Mouse (Mus musculus) limb, embryonic 12.5 days (tissue): ENCODE measurements around the gene Ly6g6f. TPM values are rescaled to one million over a fixed set of nuclear protein-coding genes. Genes with fewer than 3 reads are reported as not detected.

Experiments used
- ATAC-seq: fragments of 200-750 bp; cut with Nextera tagmentation; 2 replicates; pipeline ENCODE4 v1.8.0; 2017; ENCODE audit warnings: low read depth, moderate TSS enrichment; ENCODE audit not compliant: insufficient number of reproducible peaks, insufficient read depth, low FRiP score, low TSS enrichment
- H3K27ac ChIP-seq: fragments of 300-500 bp; sonication (generic); 2 replicates; pipeline ENCODE4 v1.5.1; 2016; ENCODE audit warnings: mild to moderate bottlenecking, moderate library complexity
- H3K27me3 ChIP-seq: fragments of 300-500 bp; sonication (generic); 2 replicates; pipeline ENCODE4 v1.6.1; 2016; ENCODE audit warnings: mild to moderate bottlenecking, moderate library complexity
- H3K36me3 ChIP-seq: fragments of 300-500 bp; sonication (generic); 2 replicates; pipeline ENCODE4 v1.6.1; 2016; ENCODE audit warnings: mild to moderate bottlenecking, moderate library complexity
- H3K4me1 ChIP-seq: fragments of 300-500 bp; sonication (generic); replicated peaks from 2 replicates; pipeline ENCODE4 v1.6.1; 2016
- H3K4me2 ChIP-seq: fragments of 300-500 bp; sonication (generic); 2 replicates; pipeline ENCODE4 v1.6.1; 2016; ENCODE audit warnings: mild to moderate bottlenecking, moderate library complexity
- H3K4me3 ChIP-seq: fragments of 300-500 bp; sonication (generic); replicated peaks from 2 replicates; pipeline ENCODE4 v1.5.1; 2016; ENCODE audit warnings: mild to moderate bottlenecking
- H3K9ac ChIP-seq: fragments of 300-500 bp; sonication (generic); replicated peaks from 2 replicates; pipeline ENCODE4 v1.6.1; 2016; ENCODE audit warnings: mild to moderate bottlenecking, moderate library complexity
- H3K9me3 ChIP-seq: fragments of 300-500 bp; sonication (generic); 2 replicates; pipeline ENCODE4 v1.6.1; 2016; ENCODE audit warnings: mild to moderate bottlenecking, moderate library complexity
- WGBS: fragments of 180-500 bp; shearing (Covaris S2); methylation state at CpG from one replicate; pipeline ENCODE4 v1.1.7; 2016; 5-methylcytosine and 5-hydroxymethylcytosine counted together
- polyA plus RNA-seq: library from polyadenylated mRNA; unstranded; fragments of >200 nt; fragmentation: Nextera tagmentation; extraction: Ambion mirVana; gene quantifications from 2 replicates; pipeline ENCODE4 v1.2.1, GENCODE M21; 2016

Gene Ly6g6f
- polyA plus RNA-seq, 1 experiment from 2014 or later, result 0.66 TPM

DNA sequence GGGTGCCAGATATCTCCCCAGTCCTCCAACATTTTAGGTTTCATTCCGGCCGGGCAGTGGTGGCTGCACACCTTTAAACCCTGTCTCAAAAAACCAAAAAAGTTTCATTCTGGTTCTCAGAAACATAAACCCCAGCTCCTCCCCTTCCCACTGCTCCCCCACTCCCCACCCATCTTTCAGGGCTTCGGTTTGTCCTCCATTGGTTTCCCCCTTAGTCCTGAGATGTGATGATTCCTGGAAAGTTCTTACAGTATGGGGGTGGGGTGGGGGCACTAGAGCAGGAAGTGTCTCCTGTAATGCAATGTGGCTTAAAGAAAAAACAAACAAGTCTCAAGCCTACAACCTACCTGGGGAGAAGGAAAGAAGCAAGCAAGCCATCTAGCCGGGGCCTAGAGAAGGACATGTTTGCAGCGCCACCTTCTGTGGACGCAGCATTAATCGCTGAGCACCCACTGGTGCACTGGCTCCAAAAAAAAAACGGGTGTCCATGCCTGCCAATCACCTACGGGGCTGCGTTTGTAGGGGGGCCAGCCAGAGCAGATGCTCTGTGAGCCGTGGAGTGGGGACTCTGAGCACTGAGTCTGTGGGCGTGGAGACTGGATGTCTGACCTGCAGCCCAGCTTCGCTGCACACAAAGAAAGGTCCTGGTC lies 20.5 kb upstream of the Ly6g6f start:
- Histone ChIP-seq H3K4me2 (peak overlapping the region; percentile 17), H3K4me1 (peaks cover 6% of the 10 kb centered on the region; the same call in 1 of the 2 replicates), H3K4me3 (no peak overlapping the region; the same call in 1 of the 2 replicates), H3K9ac (peak overlapping the region; percentile 45; the same call in 1 of the 2 replicates), H3K27ac (no peak overlapping the region), H3K27me3 (no peaks in the 10 kb centered on the region), H3K36me3 (peaks cover 34% of the 10 kb centered on the region), H3K9me3 (no peaks in the 10 kb centered on the region)
- no peak for ATAC-seq
- WGBS, result 35% methylated on average over 13 of the region's 13 CpGs

DNA sequence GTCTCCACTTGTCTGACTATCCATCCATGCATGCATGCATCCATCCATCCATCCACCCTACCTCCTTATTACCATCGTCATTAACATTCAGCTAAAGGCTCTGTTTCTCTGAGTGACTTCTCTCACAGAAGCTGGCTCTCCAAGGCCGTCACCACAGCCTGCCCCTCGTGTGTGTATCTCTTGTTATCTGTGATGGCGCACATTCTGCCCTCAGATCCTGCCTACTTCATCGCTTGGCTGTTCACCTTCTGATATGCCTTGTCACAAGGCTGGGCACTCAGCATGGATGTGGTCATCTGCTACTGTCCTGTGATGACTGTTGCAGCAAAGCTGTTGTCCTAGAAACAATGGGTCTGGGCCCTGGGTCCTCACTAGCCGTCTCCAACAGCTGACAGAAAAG lies 19.3 kb upstream of the Ly6g6f start:
- no peaks in the 10 kb centered on the region for H3K9me3 ChIP-seq
- H3K4me3 ChIP-seq, result no peak overlapping the region
- peaks cover 6% of the 10 kb centered on the region; the same call in 1 of the 2 replicates for H3K4me1 ChIP-seq
- no peak overlapping the region for H3K4me2 ChIP-seq
- 83% methylated on average over 6 of the region's 6 CpGs for WGBS
- H3K9ac ChIP-seq, result no peak overlapping the region
- no peak overlapping the region for H3K27ac ChIP-seq
- no peak for ATAC-seq
- no peaks in the 10 kb centered on the region for H3K27me3 ChIP-seq
- H3K36me3 ChIP-seq, result peaks cover 45% of the 10 kb centered on the region

DNA sequence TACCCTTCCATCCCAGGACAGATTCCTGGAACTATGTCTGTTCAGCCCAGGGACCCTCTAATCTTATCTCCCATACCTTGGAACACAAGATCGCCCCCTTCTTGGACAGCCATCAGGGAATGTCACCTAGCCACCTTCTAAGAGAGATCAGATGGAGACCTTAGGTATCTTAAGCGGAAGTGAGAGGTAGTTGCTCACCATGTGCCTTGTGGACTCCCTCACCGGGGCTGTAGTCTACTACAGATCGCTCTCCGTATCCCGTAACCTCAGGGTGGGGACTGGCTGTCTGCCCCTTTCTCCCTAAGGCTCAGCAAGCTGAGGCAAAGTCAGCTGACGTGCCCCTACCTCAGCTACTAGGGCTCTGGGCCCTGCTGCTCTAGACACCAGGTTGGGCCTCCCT lies 18.7 kb upstream of the Ly6g6f start:
- H3K36me3 ChIP-seq, result peaks cover 52% of the 10 kb centered on the region
- 85% methylated on average over 7 of the region's 7 CpGs for WGBS

DNA sequence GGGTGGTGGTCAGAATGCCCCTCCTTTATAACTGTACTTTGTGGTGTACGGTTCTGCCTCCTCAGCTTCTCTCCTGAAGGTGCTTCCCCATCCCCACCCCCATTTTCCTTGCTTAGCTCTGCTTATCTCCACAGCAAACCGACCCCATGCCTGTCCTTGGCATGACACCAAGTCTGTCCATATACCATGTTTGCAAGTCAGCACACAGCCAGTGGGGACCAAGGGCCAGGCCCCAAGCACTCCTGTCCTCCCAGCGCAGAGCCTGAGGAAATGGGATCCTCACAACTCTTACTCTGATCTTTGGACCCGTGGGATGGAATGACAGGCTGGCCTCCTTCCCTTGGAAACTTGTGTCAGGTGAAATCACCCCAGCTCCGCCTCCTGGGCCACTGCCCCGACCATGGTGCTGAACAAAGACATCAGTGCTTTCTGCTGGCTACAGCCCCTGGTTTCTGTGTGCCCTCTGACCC lies 17.8 kb upstream of the Ly6g6f start:
- Histone ChIP-seq H3K9ac (no peak overlapping the region), H3K4me3 (no peak overlapping the region), H3K9me3 (no peaks in the 10 kb centered on the region), H3K27ac (no peak overlapping the region), H3K4me1 (peaks cover 6% of the 10 kb centered on the region; the same call in 1 of the 2 replicates), H3K27me3 (no peaks in the 10 kb centered on the region), H3K4me2 (no peak overlapping the region), H3K36me3 (peaks cover 60% of the 10 kb centered on the region)
- no peak for ATAC-seq
- WGBS, result 71% methylated on average over 6 of the region's 6 CpGs

More for the DNA sequence above, 18.7 kb upstream of the Ly6g6f start:
- H3K4me2 ChIP-seq, result no peak overlapping the region
- H3K27ac ChIP-seq, result no peak overlapping the region
- no peak overlapping the region for H3K9ac ChIP-seq
- H3K4me3 ChIP-seq, result no peak overlapping the region
- ATAC-seq, result no peak
- H3K4me1 ChIP-seq, result peaks cover 6% of the 10 kb centered on the region; the same call in 1 of the 2 replicates
- H3K27me3 ChIP-seq, result no peaks in the 10 kb centered on the region
- no peaks in the 10 kb centered on the region for H3K9me3 ChIP-seq

DNA sequence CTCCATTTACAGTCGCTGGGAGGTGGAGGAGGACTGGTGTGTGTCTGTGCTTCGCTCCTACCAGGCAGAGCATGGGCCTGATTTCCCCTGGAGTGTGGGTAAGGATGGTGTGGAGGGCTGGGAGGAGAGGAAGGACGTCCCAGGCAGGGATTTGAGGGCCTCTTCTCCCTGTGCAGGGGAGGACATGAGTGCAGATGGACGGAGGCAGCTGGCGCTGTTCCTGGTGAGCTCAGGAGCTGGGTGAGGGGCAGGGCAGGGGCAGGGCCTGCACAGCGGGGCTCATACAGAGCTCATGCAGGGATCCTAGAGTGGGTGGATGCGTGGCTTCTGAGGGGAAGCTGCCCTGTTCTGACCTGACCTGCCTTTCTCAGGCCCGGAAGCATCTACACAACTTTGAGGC lies 16.9 kb upstream of the Ly6g6f start:
- peaks cover 6% of the 10 kb centered on the region; the same call in 1 of the 2 replicates for H3K4me1 ChIP-seq
- H3K9me3 ChIP-seq, result no peaks in the 10 kb centered on the region
- H3K27ac ChIP-seq, result no peak overlapping the region
- 0 out of 2 replicates have a peak overlapping the region, but pooled peaks have one; percentile 9 for H3K9ac ChIP-seq
- H3K36me3 ChIP-seq, result peaks cover 70% of the 10 kb centered on the region
- H3K27me3 ChIP-seq, result no peaks in the 10 kb centered on the region
- no peak overlapping the region; the same call in 1 of the 2 replicates for H3K4me2 ChIP-seq
- ATAC-seq, result 0 out of 2 replicates have a peak, but pooled peaks have one; percentile 20
- H3K4me3 ChIP-seq, result no peak overlapping the region
- WGBS, result 62% methylated on average over 8 of the region's 8 CpGs

GRCm38 (mm10) chr17:35101161-35101560 lies 15.8 kb upstream of the Ly6g6f start:
- Histone ChIP-seq H3K27ac (no peak overlapping the region), H3K9me3 (no peaks in the 10 kb centered on the region), H3K4me1 (peaks cover 5% of the 10 kb centered on the region; the same call in 1 of the 2 replicates), H3K9ac (no peak overlapping the region), H3K36me3 (peaks cover 81% of the 10 kb centered on the region), H3K4me3 (no peak overlapping the region), H3K27me3 (no peaks in the 10 kb centered on the region), H3K4me2 (no peak overlapping the region)
- no peak for ATAC-seq
- WGBS, result 86% methylated on average over 11 of the region's 11 CpGs

DNA sequence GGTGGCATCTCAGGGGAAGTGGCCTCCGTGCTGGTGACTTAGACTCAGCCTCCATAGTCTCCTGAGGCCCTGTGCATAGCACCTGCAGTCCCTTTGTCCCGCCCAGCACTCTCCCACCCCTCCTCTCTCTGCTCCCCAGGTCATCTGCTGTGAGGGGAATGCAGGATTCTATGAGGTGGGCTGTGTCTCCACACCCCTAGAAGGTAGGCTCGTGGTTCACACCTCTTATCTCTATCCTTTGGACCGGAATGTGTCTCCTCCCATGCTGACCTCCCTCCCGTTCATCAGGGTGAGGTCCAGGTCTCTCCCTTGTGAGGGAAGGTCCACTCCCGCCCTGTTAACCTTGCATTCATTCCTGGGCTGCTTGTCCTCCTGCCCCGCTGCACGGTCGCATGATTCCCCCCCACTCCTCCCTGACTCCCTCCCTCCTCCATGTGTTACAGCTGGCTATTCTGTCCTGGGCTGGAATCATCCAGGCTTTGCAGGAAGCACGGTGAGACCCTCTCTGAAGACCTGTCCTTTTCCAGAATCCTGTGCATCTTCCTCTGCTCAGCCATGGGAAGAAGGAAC lies 14.9 kb upstream of the Ly6g6f start:
- no peaks in the 10 kb centered on the region for H3K4me1 ChIP-seq
- H3K27ac ChIP-seq, result no peak overlapping the region
- H3K4me3 ChIP-seq, result no peak overlapping the region
- no peaks in the 10 kb centered on the region for H3K9me3 ChIP-seq
- no peak for ATAC-seq
- WGBS, result 74% methylated on average over 10 of the region's 10 CpGs
- peaks cover 89% of the 10 kb centered on the region for H3K36me3 ChIP-seq
- no peak overlapping the region for H3K9ac ChIP-seq
- no peaks in the 10 kb centered on the region for H3K27me3 ChIP-seq
- no peak overlapping the region for H3K4me2 ChIP-seq

DNA sequence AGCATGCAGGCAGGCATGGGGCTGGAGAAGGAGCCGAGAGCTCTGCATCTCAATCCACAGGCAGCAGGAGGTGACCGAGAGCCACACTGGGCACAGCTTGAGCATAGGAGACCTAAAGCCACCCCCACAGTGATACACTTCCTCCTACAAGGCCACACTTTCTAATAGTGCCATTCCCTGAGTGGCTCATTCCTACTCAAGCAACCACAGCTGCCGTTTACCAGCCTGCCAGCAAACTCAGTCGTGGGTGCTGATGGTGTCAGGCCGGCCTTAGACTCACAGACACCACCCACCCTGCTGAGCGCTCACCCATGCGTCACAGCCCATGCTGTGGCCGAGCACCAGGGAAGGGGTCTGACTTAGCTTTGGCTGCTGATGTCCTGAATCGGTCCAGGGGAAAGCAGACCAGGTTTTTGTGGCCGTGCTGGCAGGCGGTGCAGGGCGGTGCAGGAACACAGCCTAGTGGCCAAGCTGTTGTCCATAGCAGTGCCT lies 11.8 kb upstream of the Ly6g6f start:
- no peaks in the 10 kb centered on the region for H3K4me1 ChIP-seq
- no peak overlapping the region for H3K27ac ChIP-seq
- no peaks in the 10 kb centered on the region for H3K9me3 ChIP-seq
- 88% methylated on average over 12 of the region's 12 CpGs for WGBS
- peaks cover 98% of the 10 kb centered on the region for H3K36me3 ChIP-seq
- no peak overlapping the region for H3K4me3 ChIP-seq
- no peak overlapping the region for H3K9ac ChIP-seq
- H3K27me3 ChIP-seq, result no peaks in the 10 kb centered on the region
- no peak overlapping the region for H3K4me2 ChIP-seq
- ATAC-seq, result no peak

DNA sequence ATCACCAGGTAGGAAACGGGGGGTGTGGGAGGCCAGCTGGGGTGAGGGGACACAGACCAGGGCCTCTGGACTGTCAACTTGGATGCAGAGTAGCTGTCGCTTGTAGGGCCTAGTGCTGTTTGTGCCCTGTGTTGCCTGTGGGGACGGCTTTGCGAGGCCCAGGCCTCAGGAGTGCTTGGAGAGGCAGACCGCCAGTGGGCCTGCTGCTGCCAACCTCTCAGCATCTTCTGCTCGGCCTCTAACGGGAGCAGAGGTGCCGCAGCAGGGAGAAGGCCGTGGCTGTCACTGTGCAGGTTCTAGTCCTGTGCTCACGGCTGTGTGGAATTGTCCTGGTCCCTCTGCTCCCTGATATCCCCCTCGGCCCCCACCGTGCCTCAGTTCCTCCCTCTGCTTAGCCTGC lies 11.2 kb upstream of the Ly6g6f start:
- Histone ChIP-seq H3K9ac (no peak overlapping the region), H3K36me3 (peaks cover 98% of the 10 kb centered on the region), H3K9me3 (no peaks in the 10 kb centered on the region), H3K27me3 (no peaks in the 10 kb centered on the region), H3K27ac (no peak overlapping the region), H3K4me3 (no peak overlapping the region), H3K4me1 (no peaks in the 10 kb centered on the region), H3K4me2 (no peak overlapping the region)
- no peak for ATAC-seq
- WGBS, result 86% methylated on average over 12 of the region's 12 CpGs

DNA sequence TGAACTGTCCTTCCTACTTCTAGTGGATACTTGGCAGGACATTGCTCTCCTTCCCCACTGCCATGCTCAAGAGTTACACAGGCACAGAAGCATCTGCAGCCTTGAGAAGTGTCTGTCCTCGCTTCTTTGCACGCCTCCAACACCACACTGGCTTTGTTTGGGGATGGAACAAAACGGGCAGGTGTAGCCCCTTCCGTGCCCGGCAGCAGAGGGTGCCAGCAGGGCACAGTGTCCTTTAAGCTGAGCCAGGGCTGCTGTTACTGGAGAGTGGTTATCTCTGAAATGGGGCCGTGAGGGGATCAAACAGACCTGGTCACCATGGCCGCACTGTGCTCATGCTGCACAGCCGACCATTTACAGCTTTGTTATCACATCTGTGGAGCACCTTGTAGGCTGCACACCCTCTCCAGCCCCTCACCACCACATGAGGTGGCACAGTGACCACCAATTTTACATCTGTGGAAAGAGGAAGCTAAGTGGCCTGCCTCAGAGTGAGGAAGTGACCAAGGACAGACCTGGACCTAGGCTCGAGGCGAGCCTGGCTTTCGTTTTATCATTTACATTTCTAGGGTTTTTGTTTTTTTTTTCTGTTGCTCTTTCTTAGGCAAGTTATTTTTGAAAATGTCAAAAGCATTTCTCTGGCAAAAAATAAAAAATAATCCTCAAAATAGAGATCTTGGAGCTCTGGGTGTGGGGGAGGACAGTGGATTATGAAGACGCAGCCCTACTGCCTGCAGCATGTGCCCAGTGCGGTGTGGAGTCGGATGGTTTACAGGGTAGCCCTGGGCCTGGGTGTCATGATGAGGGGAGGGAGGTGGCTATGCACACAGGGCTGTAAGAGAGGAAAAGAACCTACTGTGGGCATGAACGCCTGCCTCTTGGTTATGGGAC lies 9.3 kb upstream of the Ly6g6f start:
- H3K9ac ChIP-seq, result no peak overlapping the region
- peaks cover 12% of the 10 kb centered on the region for H3K4me1 ChIP-seq
- no peaks in the 10 kb centered on the region for H3K9me3 ChIP-seq
- no peak for ATAC-seq
- H3K4me3 ChIP-seq, result no peak overlapping the region
- H3K27ac ChIP-seq, result no peak overlapping the region
- no peak overlapping the region for H3K4me2 ChIP-seq
- WGBS, result 92% methylated on average over 15 of the region's 15 CpGs
- no peaks in the 10 kb centered on the region for H3K27me3 ChIP-seq
- H3K36me3 ChIP-seq, result peaks cover 89% of the 10 kb centered on the region
